Mouse (Mus musculus) limb, embryonic 11.5 days (tissue): ENCODE measurements around the gene Tada1. TPM values are rescaled to one million over a fixed set of nuclear protein-coding genes. Genes with fewer than 3 reads are reported as not detected.

Experiments
- ATAC-seq: fragments of 200-750 bp; cut with Nextera tagmentation; 2 replicates; pipeline ENCODE4 v1.8.0; 2017; ENCODE audit warnings: low read depth; ENCODE audit not compliant: insufficient number of reproducible peaks, low FRiP score, low TSS enrichment
- DNase-seq: peaks from one replicate; pipeline ENCODE4 v3.0.0-alpha.2; 2015; ENCODE audit warnings: low spot score
- H3K27ac ChIP-seq: fragments of 300-500 bp; sonication (generic); replicated peaks from 2 replicates; pipeline ENCODE4 v1.5.1; 2014; ENCODE audit warnings: low read depth, mild to moderate bottlenecking, low read length
- H3K27me3 ChIP-seq: fragments of 300-500 bp; sonication (generic); 2 replicates; pipeline ENCODE4 v1.6.1; 2014; ENCODE audit warnings: mild to moderate bottlenecking, low read length, mixed read lengths; ENCODE audit not compliant: control insufficient read depth, insufficient read depth
- H3K36me3 ChIP-seq: fragments of 300-500 bp; sonication (generic); 2 replicates; pipeline ENCODE4 v1.6.1; 2014; ENCODE audit warnings: mild to moderate bottlenecking, low read length, moderate library complexity, mixed read lengths; ENCODE audit not compliant: control insufficient read depth, insufficient read depth
- H3K4me1 ChIP-seq: fragments of 300-500 bp; sonication (generic); 2 replicates; pipeline ENCODE4 v1.6.1; 2014; ENCODE audit warnings: low read length, mixed read lengths; ENCODE audit not compliant: control insufficient read depth, insufficient read depth
- H3K4me2 ChIP-seq: fragments of 300-500 bp; sonication (generic); 2 replicates; pipeline ENCODE4 v1.6.1; 2014; ENCODE audit warnings: low read depth, mild to moderate bottlenecking, moderate library complexity; ENCODE audit not compliant: severe bottlenecking
- H3K4me3 ChIP-seq: fragments of 300-500 bp; sonication (generic); 2 replicates; pipeline ENCODE4 v1.5.1; 2014; ENCODE audit warnings: low read depth, low read length
- H3K9ac ChIP-seq: fragments of 300-500 bp; sonication (generic); 2 replicates; pipeline ENCODE4 v1.6.1; 2014; ENCODE audit warnings: mild to moderate bottlenecking, low read length
- H3K9me3 ChIP-seq: fragments of 300-500 bp; sonication (generic); 2 replicates; pipeline ENCODE4 v1.6.1; 2016; ENCODE audit warnings: low read length; ENCODE audit not compliant: control insufficient read depth
- WGBS: fragments of 180-500 bp; shearing (Covaris S2); extraction: QIAGEN DNeasy Blood & Tissue Kit; methylation state at CpG from one replicate; pipeline ENCODE4 v1.1.7; 2014; 5-methylcytosine and 5-hydroxymethylcytosine counted together
- polyA plus RNA-seq: library from polyadenylated mRNA; unstranded; fragments of >200 nt; fragmentation: Nextera tagmentation; extraction: Ambion mirVana; gene quantifications from 2 replicates; pipeline ENCODE4 v1.2.1, GENCODE M21; 2014

Tada1 gene
- polyA plus RNA-seq, 1 experiment from 2014 or later = 67.8 TPM

DNA sequence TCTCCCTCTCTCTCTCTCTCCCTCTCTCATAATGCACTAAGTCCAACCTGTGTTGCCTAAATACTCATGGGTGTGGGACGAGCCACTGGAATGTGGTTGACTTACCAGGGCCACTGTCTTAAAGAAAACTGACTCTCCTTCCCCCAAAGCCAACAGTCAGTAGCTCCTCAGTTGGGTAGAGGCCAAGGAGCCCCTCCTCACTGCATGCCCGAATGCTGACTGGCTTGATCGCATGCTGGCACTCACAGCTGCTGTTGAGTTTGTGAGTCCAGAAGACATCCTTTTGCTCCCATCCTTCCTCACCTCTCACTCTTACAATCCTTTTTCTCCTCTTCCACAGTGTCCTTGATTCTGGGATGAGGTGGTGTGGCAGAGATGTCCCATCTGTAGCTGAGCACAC, 32.0 kb upstream of the Tada1 start:
- H3K4me2 ChIP-seq = no peak overlapping the region
- no peaks in the 10 kb centered on the region for H3K27me3 ChIP-seq
- ATAC-seq = no peak
- H3K9me3 ChIP-seq = no peaks in the 10 kb centered on the region
- H3K4me3 ChIP-seq = no peak overlapping the region
- no peak overlapping the region for H3K9ac ChIP-seq
- no peaks in the 10 kb centered on the region for H3K36me3 ChIP-seq
- H3K4me1 ChIP-seq = peaks cover 16% of the 10 kb centered on the region
- H3K27ac ChIP-seq = no peak overlapping the region
- DNase-seq = no peak
- WGBS = 88% methylated on average over 3 of the region's 3 CpGs

DNA sequence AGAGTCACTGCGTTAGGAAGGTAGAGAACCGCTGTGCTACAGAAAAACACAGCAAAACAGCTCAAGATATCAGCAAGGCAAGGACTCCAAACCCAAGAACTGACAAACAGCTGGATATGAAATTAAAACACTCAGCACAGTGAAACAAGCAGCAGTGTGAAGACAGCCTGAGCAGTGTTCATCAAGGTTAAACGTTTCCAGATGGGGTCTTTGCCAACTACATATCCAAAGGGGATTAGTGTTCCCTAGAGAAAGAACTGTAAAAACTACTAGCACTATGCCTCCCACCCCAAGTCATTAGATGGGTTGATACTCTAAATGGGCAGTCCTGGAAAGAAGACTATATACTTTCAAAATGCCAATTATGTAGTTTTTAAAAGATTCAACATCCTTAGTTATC, 29.6 kb upstream of the Tada1 start:
- no peak overlapping the region for H3K4me2 ChIP-seq
- 35% methylated on average over 3 of the region's 3 CpGs for WGBS
- ATAC-seq = peak; percentile 89

DNA sequence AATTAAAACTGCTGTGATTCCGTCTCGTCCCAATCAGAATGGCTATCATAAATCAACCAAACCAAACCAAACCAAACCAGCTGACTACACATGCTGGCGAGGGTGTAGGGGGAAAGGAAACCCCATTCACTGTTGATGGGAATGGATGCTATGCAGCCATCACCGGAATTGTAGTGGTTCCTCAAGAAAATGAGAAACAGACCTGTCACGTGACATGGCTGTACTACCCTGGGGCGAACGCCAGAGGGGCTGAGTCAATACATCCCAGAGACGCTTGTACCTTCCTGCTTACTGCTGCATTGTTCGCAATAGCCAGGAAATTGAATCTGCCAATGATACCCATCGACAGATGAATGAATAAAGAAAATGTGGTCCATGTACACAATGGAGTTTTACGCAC, 29.1 kb upstream of the Tada1 start:
- WGBS = 25% methylated on average over 11 of the region's 11 CpGs
- Histone ChIP-seq H3K4me2 (no peak overlapping the region), H3K36me3 (no peaks in the 10 kb centered on the region), H3K9me3 (no peaks in the 10 kb centered on the region), H3K9ac (no peak overlapping the region), H3K27ac (0 out of 2 replicates have a peak overlapping the region, but pooled peaks have one; percentile 22), H3K4me3 (no peak overlapping the region), H3K27me3 (no peaks in the 10 kb centered on the region), H3K4me1 (peaks cover 10% of the 10 kb centered on the region)
- peak; percentile 75 for DNase-seq
- ATAC-seq = peak; percentile 86

More for the DNA sequence above, 29.6 kb upstream of the Tada1 start:
- Histone ChIP-seq H3K9me3 (no peaks in the 10 kb centered on the region), H3K4me3 (no peak overlapping the region), H3K27ac (0 out of 2 replicates have a peak overlapping the region, but pooled peaks have one; percentile 36), H3K4me1 (peaks cover 14% of the 10 kb centered on the region), H3K36me3 (no peaks in the 10 kb centered on the region), H3K27me3 (no peaks in the 10 kb centered on the region), H3K9ac (no peak overlapping the region)
- DNase-seq = peak; percentile 43

DNA sequence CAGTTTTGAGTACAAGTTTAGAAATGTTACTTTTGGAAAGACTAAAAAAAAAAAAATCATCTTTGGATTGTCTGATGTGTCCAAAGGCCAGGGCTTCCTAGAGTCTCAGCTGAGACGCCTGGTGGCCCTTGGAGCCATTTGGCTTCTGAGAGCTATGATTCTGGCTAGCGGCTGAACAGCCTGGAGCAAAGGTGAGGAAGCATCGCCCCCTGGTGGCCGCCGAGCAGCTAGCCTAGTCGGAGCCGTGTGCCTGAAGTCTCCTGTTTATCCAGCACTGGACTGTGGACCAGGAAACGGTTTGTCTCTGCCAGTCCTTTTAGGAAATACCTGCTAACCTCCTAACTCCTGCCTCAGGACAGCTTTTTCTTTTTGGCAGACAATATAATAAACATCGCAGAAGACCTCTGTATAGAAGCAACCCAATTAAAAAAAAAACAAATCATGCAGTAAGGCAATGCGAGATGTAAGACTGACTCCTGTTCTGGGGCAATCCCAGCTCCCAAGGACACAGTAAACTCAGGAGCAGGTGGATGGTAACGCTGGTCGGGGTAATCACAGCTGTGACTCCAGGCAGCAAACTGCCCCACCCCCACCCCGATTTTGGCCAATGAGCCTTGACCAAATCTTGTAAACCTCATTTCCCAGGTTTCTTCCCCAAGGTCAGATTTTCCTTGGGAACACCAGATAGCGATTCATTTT, 18.6 kb upstream of the Tada1 start:
- no peak overlapping the region for H3K4me3 ChIP-seq
- no peaks in the 10 kb centered on the region for H3K9me3 ChIP-seq
- H3K27me3 ChIP-seq = no peaks in the 10 kb centered on the region
- H3K4me2 ChIP-seq = no peak overlapping the region
- ATAC-seq (peak; percentile 81), DNase-seq (peak; percentile 93)
- H3K4me1 ChIP-seq = no peaks in the 10 kb centered on the region
- H3K9ac ChIP-seq = no peak overlapping the region
- WGBS = 26% methylated on average over 14 of the region's 14 CpGs
- H3K36me3 ChIP-seq = no peaks in the 10 kb centered on the region
- no peak overlapping the region for H3K27ac ChIP-seq

DNA sequence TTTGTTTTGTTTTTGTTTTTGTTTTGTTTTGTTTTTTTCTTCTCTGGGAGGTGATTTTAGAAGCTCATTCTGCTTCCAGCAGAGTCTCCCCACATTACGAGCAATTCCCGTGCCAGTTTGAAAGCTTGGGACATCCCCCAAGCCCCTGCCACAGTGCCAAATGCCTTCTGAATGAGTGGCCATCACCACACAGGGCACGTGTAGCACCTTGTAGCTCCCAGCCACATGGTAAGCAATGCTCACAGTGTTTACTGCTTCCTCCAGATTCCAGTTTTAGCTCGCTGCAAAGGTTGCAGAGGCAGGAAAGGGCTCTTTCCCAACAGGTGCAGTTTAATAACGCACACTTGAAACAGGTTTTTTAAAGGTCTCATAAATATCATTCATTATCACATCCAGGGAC, 18.0 kb upstream of the Tada1 start:
- Histone ChIP-seq H3K27ac (no peak overlapping the region), H3K27me3 (no peaks in the 10 kb centered on the region), H3K9me3 (no peaks in the 10 kb centered on the region), H3K9ac (no peak overlapping the region), H3K4me2 (no peak overlapping the region), H3K4me3 (no peak overlapping the region), H3K4me1 (no peaks in the 10 kb centered on the region), H3K36me3 (no peaks in the 10 kb centered on the region)
- ATAC-seq (no peak), DNase-seq (no peak)
- 70% methylated on average over 5 of the region's 5 CpGs for WGBS

DNA sequence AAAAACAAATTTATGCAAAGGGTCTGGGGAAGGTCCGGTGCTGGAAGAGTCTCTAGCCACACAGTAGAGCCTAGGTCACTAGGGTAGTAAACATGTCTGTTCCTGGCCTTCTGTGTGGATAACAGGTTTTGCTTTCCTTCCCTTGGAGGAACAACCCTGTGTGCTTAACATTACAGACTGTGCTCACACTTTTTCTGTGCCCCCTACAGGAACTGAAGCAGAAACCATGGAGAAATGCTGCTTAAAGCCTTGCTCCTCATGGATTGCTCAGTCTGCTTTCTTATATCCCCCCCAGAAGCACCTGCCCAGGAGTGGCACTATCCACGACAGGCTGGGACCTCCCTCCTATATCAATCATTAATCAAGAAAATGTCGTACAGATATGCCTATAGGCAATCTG, 17.1 kb upstream of the Tada1 start:
- WGBS = 75% methylated on average over 3 of the region's 3 CpGs
- Histone ChIP-seq H3K4me1 (no peaks in the 10 kb centered on the region), H3K4me3 (no peak overlapping the region), H3K9me3 (no peaks in the 10 kb centered on the region), H3K27me3 (no peaks in the 10 kb centered on the region), H3K36me3 (no peaks in the 10 kb centered on the region), H3K27ac (no peak overlapping the region), H3K4me2 (no peak overlapping the region), H3K9ac (no peak overlapping the region)
- no peak for DNase-seq
- no peak for ATAC-seq

DNA sequence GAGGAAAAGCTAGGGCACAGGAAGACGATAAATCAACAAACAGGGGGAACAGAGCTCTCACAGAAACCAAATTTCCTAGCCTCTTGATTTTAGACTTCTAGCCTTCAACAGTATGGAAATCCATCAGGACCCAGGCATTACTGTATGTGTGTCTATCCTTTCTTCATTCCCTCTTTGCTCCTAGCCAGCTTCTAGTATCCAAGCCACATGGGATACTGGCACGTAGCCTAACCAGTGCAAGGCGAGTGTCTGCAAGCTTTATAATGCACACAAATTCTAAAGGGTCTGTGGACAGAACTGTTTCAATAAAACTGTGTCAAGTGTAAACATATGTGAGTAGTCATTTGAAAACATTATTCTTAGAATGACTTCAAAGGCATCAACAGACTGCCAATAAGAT, 16.2 kb upstream of the Tada1 start:
- Histone ChIP-seq H3K36me3 (no peaks in the 10 kb centered on the region), H3K4me1 (no peaks in the 10 kb centered on the region), H3K27me3 (no peaks in the 10 kb centered on the region), H3K4me3 (no peak overlapping the region), H3K9me3 (no peaks in the 10 kb centered on the region), H3K27ac (no peak overlapping the region), H3K9ac (no peak overlapping the region), H3K4me2 (no peak overlapping the region)
- DNase-seq (no peak), ATAC-seq (no peak)
- WGBS = 75% methylated on average over 3 of the region's 3 CpGs

DNA sequence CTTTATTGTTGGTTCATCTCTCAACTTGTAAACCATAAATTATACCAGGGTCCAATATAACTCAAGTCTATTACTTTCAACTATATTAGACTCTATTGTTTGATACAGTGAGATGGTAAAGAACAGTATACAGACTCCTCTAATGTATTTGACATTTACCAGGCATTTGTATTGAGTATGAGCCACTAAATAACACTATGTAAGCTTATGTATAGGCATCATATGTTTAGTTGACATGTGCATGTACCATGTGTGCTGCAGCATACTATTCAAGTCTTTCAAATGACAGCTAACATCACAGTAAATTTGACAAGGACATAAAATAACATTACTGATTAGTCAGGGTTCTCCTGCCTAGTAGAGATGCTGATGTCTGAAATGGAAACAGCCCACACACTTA, 15.8 kb upstream of the Tada1 start:
- H3K27me3 ChIP-seq = no peaks in the 10 kb centered on the region
- no peak overlapping the region for H3K27ac ChIP-seq
- no peaks in the 10 kb centered on the region for H3K36me3 ChIP-seq
- no peak overlapping the region for H3K9ac ChIP-seq
- no peaks in the 10 kb centered on the region for H3K4me1 ChIP-seq
- H3K4me3 ChIP-seq = no peak overlapping the region
- ATAC-seq = no peak
- no peaks in the 10 kb centered on the region for H3K9me3 ChIP-seq
- H3K4me2 ChIP-seq = no peak overlapping the region
- no peak for DNase-seq

DNA sequence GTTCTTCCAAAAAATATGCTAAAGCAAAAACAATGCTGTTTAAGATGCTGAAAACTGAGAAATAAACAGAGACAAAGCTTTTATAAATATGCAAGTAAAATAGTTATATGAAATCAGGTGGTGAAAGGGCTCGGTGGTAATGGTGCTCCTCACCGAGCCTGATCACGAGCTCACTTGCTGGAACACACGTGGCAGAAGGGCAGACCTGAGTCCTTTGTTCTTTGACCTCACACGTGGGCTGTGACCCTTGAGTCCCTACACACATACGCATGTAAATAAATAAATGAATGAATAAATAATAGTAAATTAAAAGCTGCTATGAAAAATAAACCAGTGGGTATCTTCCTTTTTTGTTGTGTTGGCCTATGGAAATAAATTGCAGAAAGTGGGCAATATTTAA, 1.7 kb upstream of the Tada1 start:
- Histone ChIP-seq H3K9me3 (no peaks in the 10 kb centered on the region), H3K9ac (no peak overlapping the region), H3K27me3 (no peaks in the 10 kb centered on the region), H3K4me1 (peaks cover 8% of the 10 kb centered on the region), H3K27ac (no peak overlapping the region), H3K4me2 (no peak overlapping the region), H3K36me3 (no peaks in the 10 kb centered on the region), H3K4me3 (no peak overlapping the region)
- WGBS = 61% methylated on average over 6 of the region's 6 CpGs
- ATAC-seq = no peak
- peak; percentile 19 for DNase-seq
